Mouse (Mus musculus): ENCODE results near the gene Selenoh.

Gene Selenoh

DNA sequence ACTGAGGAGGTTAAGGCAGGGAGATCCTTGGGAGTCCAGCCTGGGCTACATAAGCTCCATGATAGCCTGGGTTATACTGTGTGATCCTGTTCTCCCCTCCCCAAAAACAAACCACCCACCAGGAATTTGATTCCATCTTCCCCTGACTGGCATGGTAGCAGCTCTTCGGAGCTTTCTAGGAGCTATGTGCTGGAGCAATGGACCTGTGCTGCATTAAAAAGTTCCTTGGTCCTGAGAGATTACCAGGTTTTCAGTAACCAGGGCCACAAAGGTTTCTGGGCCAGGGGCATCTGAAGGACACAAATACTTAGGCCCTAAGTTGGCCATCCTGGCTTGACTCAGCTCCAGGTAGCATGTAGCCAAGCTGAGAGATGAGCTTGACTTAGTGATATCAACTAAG is 38.6 kb downstream of the Selenoh start:
- no peak for DNase-seq (ENCODE audit: low read depth, low spot score)

DNA sequence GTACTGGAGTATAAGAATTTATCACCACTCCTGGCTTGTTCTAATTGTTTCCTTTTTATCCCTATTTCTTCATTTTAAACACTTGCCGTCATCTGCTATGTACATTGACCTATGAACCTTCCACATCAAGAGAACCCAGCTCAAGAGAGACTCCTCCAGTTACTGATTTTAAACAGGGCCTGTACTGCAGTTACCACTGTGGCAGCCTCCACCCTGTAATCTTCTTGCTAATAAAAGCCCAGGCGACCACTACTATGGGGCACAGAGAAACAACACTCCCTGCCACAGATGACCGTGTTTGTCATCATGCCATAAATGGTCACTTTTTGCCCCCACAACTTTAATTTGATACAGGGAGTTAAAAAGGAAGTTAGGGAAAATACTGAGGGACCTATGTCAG is 43.5 kb downstream of the Selenoh start:
- no peak for DNase-seq (ENCODE audit: low read depth, low spot score)

DNA sequence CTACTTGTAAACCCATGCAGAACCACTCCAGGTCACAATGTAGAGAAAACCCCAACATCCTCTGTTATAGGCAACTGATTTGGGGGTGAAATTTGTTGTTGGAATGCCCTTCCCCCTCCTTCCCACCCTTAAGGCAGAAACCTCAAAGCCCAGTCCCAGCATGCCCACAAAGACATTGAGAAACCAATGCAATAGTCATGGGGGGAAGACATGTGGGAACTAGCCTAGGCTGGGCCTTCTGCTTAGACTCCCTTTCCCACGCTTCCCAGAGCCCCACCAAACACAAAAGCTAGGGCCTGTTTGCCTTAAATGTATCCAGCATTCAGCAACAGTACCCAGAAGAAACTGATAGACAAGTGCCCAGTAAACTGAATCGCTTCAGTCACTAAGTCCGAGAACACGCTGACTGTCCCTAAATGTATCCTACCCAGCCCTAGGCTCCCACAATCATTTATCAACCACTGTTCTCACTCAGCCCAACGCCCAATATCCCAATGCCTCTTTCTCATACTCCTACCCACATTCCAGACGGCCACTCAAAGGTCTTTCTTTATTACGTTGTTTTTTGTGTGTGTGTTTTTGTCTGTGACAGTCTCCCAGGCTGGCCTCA is 44.1 kb downstream of the Selenoh start:
- no peak for DNase-seq (ENCODE audit: low read depth, low spot score)

DNA sequence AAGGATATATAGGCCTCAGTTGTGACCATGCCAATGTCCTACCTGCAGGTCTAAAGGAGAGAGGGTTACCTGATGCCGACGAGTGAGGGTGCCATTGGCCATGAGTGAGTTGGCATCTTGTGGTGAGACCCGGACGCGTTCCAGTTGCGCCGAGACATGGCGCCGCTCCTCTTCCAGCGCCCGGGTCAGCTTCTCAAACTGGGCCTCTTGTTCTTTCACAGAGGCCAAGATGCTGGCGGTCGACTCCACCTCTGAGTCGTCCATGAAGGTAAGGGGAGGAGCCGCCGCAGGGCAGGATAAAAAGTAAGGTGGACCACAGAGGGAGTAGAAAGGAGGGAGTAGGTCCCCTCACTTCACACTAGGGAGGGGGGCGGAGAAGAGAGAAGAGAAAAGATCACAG is 46.4 kb downstream of the Selenoh start:
- DNase-seq (ENCODE audit: low read depth, low spot score) = no peak

DNA sequence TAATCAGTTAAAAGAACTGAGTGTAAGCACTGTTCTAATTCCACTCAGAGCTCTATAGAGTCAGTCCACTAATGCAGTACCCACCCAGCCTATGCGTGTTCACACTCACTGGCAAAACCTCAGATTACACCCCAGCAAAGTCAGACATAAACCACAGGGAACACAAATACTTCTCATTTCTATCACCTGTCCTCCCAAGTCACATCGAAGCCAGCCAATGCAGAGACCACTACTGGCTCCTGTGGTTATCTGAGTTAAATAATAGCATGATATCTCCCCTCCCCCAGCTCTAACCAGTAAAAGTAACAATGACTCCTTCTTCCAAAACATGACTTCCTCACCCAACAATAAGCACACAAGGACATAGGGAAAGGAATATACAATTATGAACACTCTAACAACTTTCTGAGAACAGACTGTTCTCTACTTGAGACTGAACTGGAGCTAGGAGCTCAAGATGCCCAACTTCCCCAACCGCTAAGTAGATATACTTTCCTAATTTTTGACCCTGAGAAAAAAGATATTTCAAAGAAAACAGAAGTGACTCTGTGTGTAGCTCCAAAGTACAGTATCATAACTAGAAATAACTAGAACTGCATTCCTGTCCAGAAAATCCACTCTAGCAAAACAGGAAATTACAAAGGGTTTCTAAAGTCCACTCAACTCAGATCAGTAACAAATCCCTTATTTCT is 47.0 kb downstream of the Selenoh start:
- DNase-seq (ENCODE audit: low read depth, low spot score) = no peak

DNA sequence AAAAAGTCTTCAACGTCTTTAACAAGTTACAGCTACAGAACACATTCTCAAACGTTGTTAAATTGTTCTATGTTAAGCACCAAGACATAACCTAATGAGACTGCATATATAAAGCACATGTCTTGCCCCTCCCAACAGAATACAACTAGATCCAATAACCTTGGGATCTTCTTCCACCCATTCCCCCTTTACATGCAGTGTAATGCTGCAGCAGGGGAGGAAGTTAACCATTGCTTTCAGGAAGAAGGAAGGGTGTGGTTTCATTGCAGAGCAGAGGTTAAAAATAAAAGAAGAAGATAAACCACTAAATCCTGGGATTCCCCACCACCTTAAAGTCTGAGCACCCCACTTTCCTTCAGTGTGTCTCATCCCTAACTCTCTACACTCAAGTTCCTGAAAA is 47.9 kb downstream of the Selenoh start:
- DNase-seq (ENCODE audit: low read depth, low spot score) = no peak

DNA sequence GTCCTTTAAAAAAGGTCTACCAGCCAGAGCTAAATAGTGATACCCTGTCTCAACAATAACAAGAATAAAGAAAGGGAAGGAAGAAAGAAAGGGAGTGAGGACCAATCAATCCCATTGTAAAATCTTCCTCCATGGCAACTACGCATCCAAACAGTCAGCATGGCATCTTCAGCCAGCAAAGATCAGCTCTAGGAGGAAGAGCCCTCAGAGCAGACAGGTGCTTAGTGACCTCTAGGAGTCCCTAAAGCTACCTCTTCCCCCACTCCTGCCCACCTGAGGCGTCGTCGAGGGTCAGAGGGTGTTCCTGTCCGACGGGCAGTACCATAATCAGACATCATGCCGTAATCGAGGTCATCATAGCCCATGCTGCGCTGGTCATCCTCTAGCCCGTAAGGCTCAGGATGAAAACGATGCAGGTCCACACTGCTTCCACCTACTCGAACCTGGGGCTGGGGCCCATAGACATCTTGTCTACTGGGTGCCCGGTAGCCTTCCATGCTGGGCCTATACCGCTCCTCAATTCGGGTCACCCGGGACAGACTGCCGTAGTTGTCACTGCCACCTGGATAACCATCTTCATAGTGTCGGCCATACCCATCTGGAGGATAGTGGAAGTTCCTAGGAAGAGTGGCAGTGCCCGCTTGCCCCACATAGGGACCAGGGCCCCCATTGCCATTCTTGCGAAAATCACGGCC is 50.8 kb downstream of the Selenoh start:
- no peak for DNase-seq (ENCODE audit: low read depth, low spot score)

Data from mesoderm, embryonic 11.5 days (tissue).